Mouse (Mus musculus) brain, embryonic 14.5 days (tissue): Measurements from ENCODE around the gene Mettl24.

Experiments
- CTCF ChIP-seq: fragments of 200-500 bp; IDR thresholded peaks from 2 replicates; pipeline ENCODE4 v1.5.1; 2012; ENCODE audit warnings: inconsistent platforms, mild to moderate bottlenecking, moderate library complexity, borderline replicate concordance; ENCODE audit not compliant: insufficient read depth, insufficient read length; ENCODE audit errors: extremely low read depth
- POLR2A ChIP-seq: fragments of 200-500 bp; IDR thresholded peaks from 2 replicates; pipeline ENCODE4 v1.6.1; 2012; ENCODE audit warnings: mild to moderate bottlenecking, inconsistent platforms, borderline replicate concordance; ENCODE audit not compliant: poor library complexity, insufficient read depth, insufficient read length, severe bottlenecking; ENCODE audit errors: extremely low read depth

GRCm38 (mm10) chr10:40751157-40751556 is 68.1 kb downstream of the Mettl24 start:
- no peak for TF ChIP-seq POLR2A
- TF ChIP-seq CTCF, result no peak
